Mouse (Mus musculus) adrenal gland, postnatal 0 days (tissue): ENCODE measurements around the gene Epyc. TPM values are rescaled to one million over a fixed set of nuclear protein-coding genes. Genes with fewer than 3 reads are reported as not detected.

Source experiments
- polyA plus RNA-seq: library from polyadenylated mRNA; unstranded; fragments of >200 nt; fragmentation: Nextera tagmentation; extraction: Ambion mirVana; gene quantifications from 2 replicates; pipeline ENCODE4 v1.2.1, GENCODE M21; 2015

Gene Epyc
- polyA plus RNA-seq, result 1.0 and 1.7 TPM in 2 replicates

GRCm38 (mm10) chr10:97643768-97644167 is at the start of gene Epyc:
Epyc (plus strand) TSS chr10:97644068.

DNA sequence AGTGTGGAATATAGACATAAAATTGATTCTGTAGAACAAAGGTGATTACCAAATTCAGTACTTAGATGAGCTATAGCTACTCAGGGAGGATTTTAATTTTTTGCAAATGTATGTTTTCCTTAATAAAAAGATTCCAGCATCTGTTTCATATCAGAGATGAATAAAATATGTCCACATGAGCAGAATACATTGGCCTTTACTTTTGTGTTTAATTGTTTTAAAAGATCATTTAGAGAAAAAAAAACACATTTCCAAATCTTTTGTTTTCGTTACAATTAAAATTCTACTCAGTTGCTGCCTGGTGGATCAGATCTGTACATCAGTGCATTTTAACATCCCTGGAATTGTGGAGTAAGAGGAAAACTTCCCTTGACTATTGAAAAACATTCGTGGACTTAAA is 37.3 kb upstream of the Epyc start, which contains the start of gene Kera:
Gene Kera, plus strand, starts transcription at position 301 of the 400 bp plus-strand sequence.

GRCm38 (mm10) chr10:97692913-97693312 is 49.0 kb downstream of the Epyc start, which contains the start of gene Ccer1:
Ccer1 (plus strand) TSS chr10:97693059.

DNA sequence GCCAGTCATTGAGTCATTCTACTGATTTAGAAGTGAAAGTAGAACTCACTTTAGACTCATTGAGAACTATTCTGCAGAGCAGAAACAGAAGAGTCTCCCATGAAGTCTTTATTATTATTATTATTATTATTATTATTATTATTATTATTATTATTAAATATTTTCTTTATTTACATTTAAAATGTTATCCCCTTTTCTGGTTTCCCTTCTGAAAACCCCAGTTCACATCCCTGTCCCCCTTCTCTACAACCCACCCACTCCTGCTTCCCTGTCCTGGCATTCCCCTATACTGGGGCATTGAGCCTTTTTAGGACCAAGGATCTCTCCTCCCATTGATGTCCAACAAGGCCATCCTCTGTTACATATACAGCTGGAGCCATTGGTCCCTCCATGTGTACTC is 82.8 kb downstream of the Epyc start, which contains the start of gene C030005K15Rik:
Gene C030005K15Rik, minus strand, starts transcription at position 101 of the 400 bp plus-strand sequence.

Other genes starting within 250 kb of the Epyc start
- gene Dcn, start 164.5 kb upstream of the Epyc start, polyA plus RNA-seq, result 536 and 767 TPM in 2 replicates
- gene Lum, start 78.9 kb upstream of the Epyc start, polyA plus RNA-seq, result 105 and 182 TPM in 2 replicates
- gene Kera, start 37.2 kb upstream of the Epyc start, polyA plus RNA-seq, result 0.81 and 1.1 TPM in 2 replicates
- gene Ccer1, start 49.0 kb downstream of the Epyc start, polyA plus RNA-seq, result not detected in 2 replicates
- not detected in 2 replicates for gene C030005K15Rik, start 82.7 kb downstream of the Epyc start, polyA plus RNA-seq